8 mouse cellular contexts compared by ENCODE assay signal in genomic region chr19:47538801-47539200, GRCm38 (mm10). TPM values are rescaled to one million over a fixed set of nuclear protein-coding genes. Genes with fewer than 3 reads are reported as not detected.
DNase-seq lines count a peak whose midpoint lies in the region; ATAC-seq lines count a peak whose summit lies in the region.

No protein-coding gene starts in this region.

- peak overlapping the region; percentile 83; the same call in 1 of the 2 replicates for H3K27ac ChIP-seq in intestine, embryonic 15.5 days
- no peak overlapping the region for H3K27ac ChIP-seq in midbrain, embryonic 10.5 days (replicated peaks)

- H3K36me3 ChIP-seq in intestine, embryonic 15.5 days: no peaks in the 10 kb centered on the region
- H3K36me3 ChIP-seq in midbrain, embryonic 10.5 days: peaks cover under 1% of the 10 kb centered on the region; the same call in 1 of the 2 replicates

- H3K9me3 ChIP-seq in intestine, embryonic 15.5 days: no peaks in the 10 kb centered on the region
- H3K9me3 ChIP-seq in midbrain, embryonic 10.5 days (replicated peaks): no peaks in the 10 kb centered on the region

- WGBS in intestine, embryonic 15.5 days: 6% methylated on average over 6 of the region's 6 CpGs
- WGBS in midbrain, embryonic 10.5 days: 30% methylated on average over 6 of the region's 6 CpGs

- peaks cover 24% of the 10 kb centered on the region for H3K4me1 ChIP-seq in intestine, embryonic 15.5 days (replicated peaks)
- H3K4me1 ChIP-seq in midbrain, embryonic 10.5 days: peaks cover 32% of the 10 kb centered on the region

- no peaks in the 10 kb centered on the region for H3K27me3 ChIP-seq in intestine, embryonic 15.5 days (replicated peaks)
- H3K27me3 ChIP-seq in midbrain, embryonic 10.5 days (ENCODE audit: low read depth, poor library complexity, severe bottlenecking): peaks cover 12% of the 10 kb centered on the region

- peak overlapping the region; percentile 33 for H3K4me2 ChIP-seq in intestine, embryonic 15.5 days (replicated peaks)

- DNase-seq in 3T3-L1 (ENCODE audit: low read depth, low spot score) (peak; percentile 21), MN1 (ENCODE audit: low spot score) (peak; percentile 47)
- DNase-seq in lung, postnatal 36 days: peak; percentile 80
- no peak for DNase-seq in midbrain, embryonic 10.5 days (ENCODE audit: low spot score)
- no peak for DNase-seq in frontal cortex, postnatal 36 days (ENCODE audit: low spot score in 2 of 2)
- no peak for DNase-seq in urinary bladder, adult 2 months (ENCODE audit: low spot score)
- no peak for DNase-seq in right cerebral cortex, adult 18-20 months

- no peak overlapping the region for H3K4me3 ChIP-seq in intestine, embryonic 15.5 days (replicated peaks)
- H3K4me3 ChIP-seq in midbrain, embryonic 10.5 days: no peak overlapping the region

- no peak overlapping the region for H3K9ac ChIP-seq in intestine, embryonic 15.5 days

- peak; percentile 16; the same call in 1 of the 2 replicates for ATAC-seq in intestine, embryonic 15.5 days

RNA-seq across cellular contexts. Expression of gene Stn1, which starts 1.5 kb away (rescaled TPM):
- polyA plus RNA-seq in intestine, embryonic 15.5 days (2015; fragmentation: Nextera tagmentation; extraction: Ambion mirVana): 43.8 and 44.8 TPM in 2 replicates
- 52.5 and 63.4 TPM in 2 replicates for polyA plus RNA-seq in midbrain, embryonic 10.5 days (2016; fragmentation: Nextera tagmentation; extraction: Ambion mirVana)
- polyA plus RNA-seq in urinary bladder, adult 2 months (2012; rRNA removed): 19.4 and 21.2 TPM in 2 replicates

RNA-seq across cellular contexts. Expression of gene Slk, which starts 40.7 kb away (rescaled TPM):
- polyA plus RNA-seq in intestine, embryonic 15.5 days (2015; fragmentation: Nextera tagmentation; extraction: Ambion mirVana): 13.0 and 13.6 TPM in 2 replicates
- 5.9 and 7.0 TPM in 2 replicates for polyA plus RNA-seq in midbrain, embryonic 10.5 days (2016; fragmentation: Nextera tagmentation; extraction: Ambion mirVana)
- polyA plus RNA-seq in urinary bladder, adult 2 months (2012; rRNA removed): 49.5 and 51.5 TPM in 2 replicates

Comparison
In these comparisons a context has a peak if more than half of its experiments do, and no peak if none do; other contexts are left out.
1. DNase-seq: peak in 3T3-L1 (single experiment), MN1 (single experiment) and lung, postnatal 36 days (single experiment); none in midbrain, embryonic 10.5 days (single experiment), frontal cortex, postnatal 36 days (0 of 2), urinary bladder, adult 2 months (single experiment) and right cerebral cortex, adult 18-20 months (single experiment).